Mouse (Mus musculus): Measurements from ENCODE around the gene Pde11a. TPM values are rescaled to one million over a fixed set of nuclear protein-coding genes. Genes with fewer than 3 reads are reported as not detected.

Gene Pde11a
- polyA plus RNA-seq, 1 experiment from 2014 or later, result 1.2 TPM

GRCm38 (mm10) chr2:76326161-76326560, 12.4 kb downstream of the Pde11a start:
- Histone ChIP-seq H3K27me3 (replicated peaks; ENCODE audit: control insufficient read depth, insufficient read depth, low read length) (no peaks in the 10 kb centered on the region), H3K9me3 (ENCODE audit: control insufficient read depth, low read length) (no peaks in the 10 kb centered on the region), H3K9ac (ENCODE audit: low read depth, low read length) (no peak overlapping the region), H3K4me2 (ENCODE audit: low read length) (no peak overlapping the region), H3K4me3 (ENCODE audit: low read length) (no peak overlapping the region), H3K4me1 (ENCODE audit: control insufficient read depth, insufficient read depth, low read depth, low read length) (no peaks in the 10 kb centered on the region), H3K27ac (ENCODE audit: low read depth, low read length) (no peak overlapping the region), H3K36me3 (ENCODE audit: control insufficient read depth, insufficient read depth, low read length) (no peaks in the 10 kb centered on the region)
- no peak for ATAC-seq
- 81% methylated on average over 3 of the region's 3 CpGs for WGBS

GRCm38 (mm10) chr2:76324463-76324862, 14.1 kb downstream of the Pde11a start:
- Histone ChIP-seq H3K4me3 (ENCODE audit: low read length) (no peak overlapping the region), H3K27ac (ENCODE audit: low read depth, low read length) (no peak overlapping the region), H3K27me3 (replicated peaks; ENCODE audit: control insufficient read depth, insufficient read depth, low read length) (no peaks in the 10 kb centered on the region), H3K9me3 (ENCODE audit: control insufficient read depth, low read length) (no peaks in the 10 kb centered on the region), H3K9ac (ENCODE audit: low read depth, low read length) (no peak overlapping the region), H3K4me2 (ENCODE audit: low read length) (no peak overlapping the region), H3K4me1 (ENCODE audit: control insufficient read depth, insufficient read depth, low read depth, low read length) (no peaks in the 10 kb centered on the region), H3K36me3 (ENCODE audit: control insufficient read depth, insufficient read depth, low read length) (no peaks in the 10 kb centered on the region)
- 81% methylated on average over 5 of the region's 5 CpGs for WGBS
- ATAC-seq, result no peak

GRCm38 (mm10) chr2:76323185-76323875, 15.2 kb downstream of the Pde11a start:
- 85% methylated on average over 21 of the region's 21 CpGs for WGBS
- no peaks in the 10 kb centered on the region for H3K27me3 ChIP-seq (replicated peaks; ENCODE audit: control insufficient read depth, insufficient read depth, low read length)
- ATAC-seq, result no peak

GRCm38 (mm10) chr2:76320336-76320735, 18.2 kb downstream of the Pde11a start:
- no peak overlapping the region for H3K9ac ChIP-seq (ENCODE audit: low read depth, low read length)
- no peak overlapping the region for H3K4me2 ChIP-seq (ENCODE audit: low read length)
- no peaks in the 10 kb centered on the region for H3K9me3 ChIP-seq (ENCODE audit: control insufficient read depth, low read length)
- no peaks in the 10 kb centered on the region for H3K36me3 ChIP-seq (ENCODE audit: control insufficient read depth, insufficient read depth, low read length)
- no peak overlapping the region for H3K4me3 ChIP-seq (ENCODE audit: low read length)
- H3K27me3 ChIP-seq (replicated peaks; ENCODE audit: control insufficient read depth, insufficient read depth, low read length), result no peaks in the 10 kb centered on the region
- 91% methylated on average over 6 of the region's 6 CpGs for WGBS
- ATAC-seq, result no peak
- H3K4me1 ChIP-seq (ENCODE audit: control insufficient read depth, insufficient read depth, low read depth, low read length), result no peaks in the 10 kb centered on the region
- no peak overlapping the region for H3K27ac ChIP-seq (ENCODE audit: low read depth, low read length)

More at GRCm38 (mm10) chr2:76323185-76323875, 15.2 kb downstream of the Pde11a start:
- Histone ChIP-seq H3K4me3 (ENCODE audit: low read length) (no peak overlapping the region), H3K9ac (ENCODE audit: low read depth, low read length) (no peak overlapping the region), H3K36me3 (ENCODE audit: control insufficient read depth, insufficient read depth, low read length) (no peaks in the 10 kb centered on the region), H3K4me2 (ENCODE audit: low read length) (no peak overlapping the region), H3K9me3 (ENCODE audit: control insufficient read depth, low read length) (no peaks in the 10 kb centered on the region), H3K4me1 (ENCODE audit: control insufficient read depth, insufficient read depth, low read depth, low read length) (no peaks in the 10 kb centered on the region), H3K27ac (ENCODE audit: low read depth, low read length) (no peak overlapping the region)

GRCm38 (mm10) chr2:76319231-76319630, 19.3 kb downstream of the Pde11a start:
- Histone ChIP-seq H3K4me3 (ENCODE audit: low read length) (no peak overlapping the region), H3K27ac (ENCODE audit: low read depth, low read length) (no peak overlapping the region), H3K4me1 (ENCODE audit: control insufficient read depth, insufficient read depth, low read depth, low read length) (no peaks in the 10 kb centered on the region), H3K36me3 (ENCODE audit: control insufficient read depth, insufficient read depth, low read length) (no peaks in the 10 kb centered on the region), H3K9me3 (ENCODE audit: control insufficient read depth, low read length) (no peaks in the 10 kb centered on the region), H3K9ac (ENCODE audit: low read depth, low read length) (no peak overlapping the region), H3K27me3 (replicated peaks; ENCODE audit: control insufficient read depth, insufficient read depth, low read length) (no peaks in the 10 kb centered on the region), H3K4me2 (ENCODE audit: low read length) (no peak overlapping the region)
- WGBS, result 88% methylated on average over 6 of the region's 6 CpGs
- ATAC-seq, result no peak

- H3K4me1 ChIP-seq (ENCODE audit: control insufficient read depth, insufficient read depth, low read depth, low read length), result no peaks in the 10 kb centered on the region; the same call in 1 of the 2 replicates
- no peaks in the 10 kb centered on the region for H3K36me3 ChIP-seq (ENCODE audit: control insufficient read depth, insufficient read depth, low read length)
- no peaks in the 10 kb centered on the region for H3K9me3 ChIP-seq (ENCODE audit: control insufficient read depth, low read length)
- no peaks in the 10 kb centered on the region for H3K27me3 ChIP-seq (replicated peaks; ENCODE audit: control insufficient read depth, insufficient read depth, low read length)
- H3K4me2 ChIP-seq (ENCODE audit: low read length), result no peak overlapping the region
- no peak overlapping the region for H3K27ac ChIP-seq (ENCODE audit: low read depth, low read length)
- ATAC-seq, result no peak
- WGBS, result 93% methylated on average over 3 of the region's 3 CpGs
- H3K9ac ChIP-seq (ENCODE audit: low read depth, low read length), result no peak overlapping the region
- no peak overlapping the region for H3K4me3 ChIP-seq (ENCODE audit: low read length)
Observed at GRCm38 (mm10) chr2:76287671-76288070, 50.9 kb downstream of the Pde11a start.

GRCm38 (mm10) chr2:76286288-76286740, 52.3 kb downstream of the Pde11a start:
- 62% methylated on average over 4 of the region's 4 CpGs for WGBS

GRCm38 (mm10) chr2:76285150-76285549, 53.4 kb downstream of the Pde11a start:
- no peaks in the 10 kb centered on the region for H3K36me3 ChIP-seq (ENCODE audit: control insufficient read depth, insufficient read depth, low read length)
- 73% methylated on average over 3 of the region's 3 CpGs for WGBS
- H3K9me3 ChIP-seq (ENCODE audit: control insufficient read depth, low read length), result no peaks in the 10 kb centered on the region
- H3K9ac ChIP-seq (ENCODE audit: low read depth, low read length), result no peak overlapping the region
- no peaks in the 10 kb centered on the region for H3K27me3 ChIP-seq (replicated peaks; ENCODE audit: control insufficient read depth, insufficient read depth, low read length)
- H3K4me2 ChIP-seq (ENCODE audit: low read length), result no peak overlapping the region
- no peak overlapping the region for H3K27ac ChIP-seq (ENCODE audit: low read depth, low read length)
- no peaks in the 10 kb centered on the region; the same call in 1 of the 2 replicates for H3K4me1 ChIP-seq (ENCODE audit: control insufficient read depth, insufficient read depth, low read depth, low read length)
- no peak for ATAC-seq
- no peak overlapping the region for H3K4me3 ChIP-seq (ENCODE audit: low read length)

More at GRCm38 (mm10) chr2:76286288-76286740, 52.3 kb downstream of the Pde11a start:
- Histone ChIP-seq H3K4me3 (ENCODE audit: low read length) (no peak overlapping the region), H3K4me2 (ENCODE audit: low read length) (no peak overlapping the region), H3K27ac (ENCODE audit: low read depth, low read length) (no peak overlapping the region), H3K9me3 (ENCODE audit: control insufficient read depth, low read length) (no peaks in the 10 kb centered on the region), H3K27me3 (replicated peaks; ENCODE audit: control insufficient read depth, insufficient read depth, low read length) (no peaks in the 10 kb centered on the region), H3K36me3 (ENCODE audit: control insufficient read depth, insufficient read depth, low read length) (no peaks in the 10 kb centered on the region), H3K9ac (ENCODE audit: low read depth, low read length) (no peak overlapping the region), H3K4me1 (ENCODE audit: control insufficient read depth, insufficient read depth, low read depth, low read length) (no peaks in the 10 kb centered on the region; the same call in 1 of the 2 replicates)
- no peak for ATAC-seq

- no peak overlapping the region for H3K9ac ChIP-seq (ENCODE audit: low read depth, low read length)
- no peak overlapping the region for H3K27ac ChIP-seq (ENCODE audit: low read depth, low read length)
- H3K27me3 ChIP-seq (replicated peaks; ENCODE audit: control insufficient read depth, insufficient read depth, low read length), result no peaks in the 10 kb centered on the region
- ATAC-seq, result peak; percentile 84; the same call in 1 of the 2 replicates
- no peak overlapping the region for H3K4me3 ChIP-seq (ENCODE audit: low read length)
- 68% methylated on average over 6 of the region's 6 CpGs for WGBS
- H3K9me3 ChIP-seq (ENCODE audit: control insufficient read depth, low read length), result no peaks in the 10 kb centered on the region
- H3K36me3 ChIP-seq (ENCODE audit: control insufficient read depth, insufficient read depth, low read length), result no peaks in the 10 kb centered on the region
- H3K4me2 ChIP-seq (ENCODE audit: low read length), result no peak overlapping the region
- H3K4me1 ChIP-seq (ENCODE audit: control insufficient read depth, insufficient read depth, low read depth, low read length), result no peaks in the 10 kb centered on the region; the same call in 1 of the 2 replicates
Observed at GRCm38 (mm10) chr2:76283378-76284132, 55.0 kb downstream of the Pde11a start.

All from hindbrain, embryonic 16.5 days (tissue).